Mouse (Mus musculus) embryonic facial prominence, embryonic 11.5 days (tissue): ENCODE measurements around the gene Abtb1. TPM values are rescaled to one million over a fixed set of nuclear protein-coding genes. Genes with fewer than 3 reads are reported as not detected.
A peak's percentile ranks its signal among the peaks of the same experiment; 100 is the strongest.

Experiments
- ATAC-seq: fragments of 200-750 bp; cut with Nextera tagmentation; replicated peaks from 2 replicates; pipeline ENCODE4 v1.8.0; 2017; ENCODE audit warnings: low read depth; ENCODE audit not compliant: insufficient number of reproducible peaks, low FRiP score, low TSS enrichment
- DNase-seq: peaks from one replicate; pipeline ENCODE4 v3.0.0-alpha.2; 2015; ENCODE audit warnings: low spot score
- H3K27ac ChIP-seq: fragments of 300-500 bp; sonication (generic); replicated peaks from 2 replicates; pipeline ENCODE4 v1.5.1; 2014; ENCODE audit warnings: mild to moderate bottlenecking, low read depth, low read length, control low read depth
- H3K27me3 ChIP-seq: fragments of 300-500 bp; sonication (generic); 2 replicates; pipeline ENCODE4 v1.6.1; 2014; ENCODE audit warnings: mild to moderate bottlenecking, low read length, moderate library complexity, mixed read lengths; ENCODE audit not compliant: control insufficient read depth, insufficient read depth
- H3K36me3 ChIP-seq: fragments of 300-500 bp; sonication (generic); replicated peaks from 2 replicates; pipeline ENCODE4 v1.6.1; 2014; ENCODE audit warnings: low read depth, mild to moderate bottlenecking, low read length, moderate library complexity, mixed read lengths; ENCODE audit not compliant: control insufficient read depth, insufficient read depth
- H3K4me1 ChIP-seq: fragments of 300-500 bp; sonication (generic); 2 replicates; pipeline ENCODE4 v1.6.1; 2014; ENCODE audit warnings: low read length, mixed read lengths; ENCODE audit not compliant: control insufficient read depth, insufficient read depth
- H3K4me2 ChIP-seq: fragments of 300-500 bp; sonication (generic); 2 replicates; pipeline ENCODE4 v1.6.1; 2014; ENCODE audit warnings: low read depth, mild to moderate bottlenecking, control low read depth, low read length, moderate library complexity
- H3K4me3 ChIP-seq: fragments of 300-500 bp; sonication (generic); 2 replicates; pipeline ENCODE4 v1.5.1; 2014; ENCODE audit warnings: low read depth, low read length, control low read depth
- H3K9ac ChIP-seq: fragments of 300-500 bp; sonication (generic); replicated peaks from 2 replicates; pipeline ENCODE4 v1.6.1; 2014; ENCODE audit warnings: mild to moderate bottlenecking, control low read depth, low read length
- H3K9me3 ChIP-seq: fragments of 300-500 bp; sonication (generic); replicated peaks from 2 replicates; pipeline ENCODE4 v1.6.1; 2016; ENCODE audit warnings: mild to moderate bottlenecking, low read length, inconsistent platforms, mixed read lengths; ENCODE audit not compliant: control insufficient read depth
- WGBS: fragments of 180-500 bp; shearing (Covaris S2); extraction: QIAGEN DNeasy Blood & Tissue Kit; methylation state at CpG from one replicate; pipeline ENCODE4 v1.1.7; 2014; 5-methylcytosine and 5-hydroxymethylcytosine counted together
- polyA plus RNA-seq: library from polyadenylated mRNA; unstranded; fragments of >200 nt; fragmentation: Nextera tagmentation; extraction: Ambion mirVana; gene quantifications from 2 replicates; pipeline ENCODE4 v1.2.1, GENCODE M21; 2014

The Abtb1 gene
- polyA plus RNA-seq, 1 experiment from 2014 or later, result 13.7 TPM

GRCm38 (mm10) chr6:88826965-88827364, 14.8 kb downstream of the Abtb1 start:
- Histone ChIP-seq H3K27me3 (no peaks in the 10 kb centered on the region), H3K4me2 (no peak overlapping the region), H3K9ac (no peak overlapping the region), H3K4me1 (no peaks in the 10 kb centered on the region), H3K36me3 (no peaks in the 10 kb centered on the region), H3K27ac (no peak overlapping the region), H3K4me3 (no peak overlapping the region), H3K9me3 (no peaks in the 10 kb centered on the region)
- DNase-seq (no peak), ATAC-seq (no peak)
- 59% methylated on average over 3 of the region's 3 CpGs for WGBS

GRCm38 (mm10) chr6:88826545-88826944, 15.2 kb downstream of the Abtb1 start:
- no peak overlapping the region for H3K4me2 ChIP-seq
- H3K27ac ChIP-seq, result no peak overlapping the region
- H3K4me3 ChIP-seq, result no peak overlapping the region
- H3K9me3 ChIP-seq, result no peaks in the 10 kb centered on the region
- ATAC-seq, result peak; percentile 61; the same call in 1 of the 2 replicates
- WGBS, result 36% methylated on average over 6 of the region's 6 CpGs
- H3K9ac ChIP-seq, result no peak overlapping the region
- no peaks in the 10 kb centered on the region for H3K27me3 ChIP-seq
- H3K4me1 ChIP-seq, result no peaks in the 10 kb centered on the region
- no peaks in the 10 kb centered on the region for H3K36me3 ChIP-seq
- DNase-seq, result peak; percentile 55

- H3K27me3 ChIP-seq, result no peaks in the 10 kb centered on the region
- H3K27ac ChIP-seq, result no peak overlapping the region
- H3K9ac ChIP-seq, result no peak overlapping the region
- H3K36me3 ChIP-seq, result no peaks in the 10 kb centered on the region
- ATAC-seq (no peak), DNase-seq (no peak)
- H3K4me3 ChIP-seq, result no peak overlapping the region
- WGBS, result 53% methylated on average over 3 of the region's 3 CpGs
- no peaks in the 10 kb centered on the region for H3K9me3 ChIP-seq
- H3K4me1 ChIP-seq, result no peaks in the 10 kb centered on the region
- no peak overlapping the region for H3K4me2 ChIP-seq
These were observed 15.7 kb downstream of the Abtb1 start for GRCm38 (mm10) chr6:88826088-88826487.

GRCm38 (mm10) chr6:88824183-88824582, 17.6 kb downstream of the Abtb1 start:
- no peak overlapping the region for H3K4me3 ChIP-seq
- WGBS, result 64% methylated on average over 7 of the region's 7 CpGs

GRCm38 (mm10) chr6:88821901-88822300, 19.9 kb downstream of the Abtb1 start:
- no peak overlapping the region for H3K4me2 ChIP-seq
- no peak for ATAC-seq
- 79% methylated on average over 11 of the region's 11 CpGs for WGBS
- H3K27ac ChIP-seq, result no peak overlapping the region
- no peaks in the 10 kb centered on the region for H3K4me1 ChIP-seq
- H3K36me3 ChIP-seq, result no peaks in the 10 kb centered on the region
- H3K4me3 ChIP-seq, result no peak overlapping the region
- no peaks in the 10 kb centered on the region for H3K9me3 ChIP-seq
- DNase-seq, result no peak
- no peaks in the 10 kb centered on the region for H3K27me3 ChIP-seq
- H3K9ac ChIP-seq, result no peak overlapping the region

More at GRCm38 (mm10) chr6:88824183-88824582, 17.6 kb downstream of the Abtb1 start:
- no peak overlapping the region for H3K27ac ChIP-seq
- H3K27me3 ChIP-seq, result no peaks in the 10 kb centered on the region
- H3K36me3 ChIP-seq, result no peaks in the 10 kb centered on the region
- no peak overlapping the region for H3K9ac ChIP-seq
- no peak for ATAC-seq
- H3K4me1 ChIP-seq, result no peaks in the 10 kb centered on the region
- no peak for DNase-seq
- H3K4me2 ChIP-seq, result no peak overlapping the region
- H3K9me3 ChIP-seq, result no peaks in the 10 kb centered on the region

- H3K27ac ChIP-seq, result no peak overlapping the region
- no peak overlapping the region for H3K4me3 ChIP-seq
- no peaks in the 10 kb centered on the region for H3K9me3 ChIP-seq
- no peaks in the 10 kb centered on the region for H3K36me3 ChIP-seq
- H3K4me2 ChIP-seq, result no peak overlapping the region
- H3K9ac ChIP-seq, result no peak overlapping the region
- no peaks in the 10 kb centered on the region for H3K27me3 ChIP-seq
- no peak for DNase-seq
- ATAC-seq, result no peak
- H3K4me1 ChIP-seq, result no peaks in the 10 kb centered on the region
- WGBS, result 92% methylated on average over 6 of the region's 6 CpGs
These were observed 20.5 kb downstream of the Abtb1 start for GRCm38 (mm10) chr6:88821294-88821693.

- Histone ChIP-seq H3K4me3 (no peak overlapping the region), H3K9ac (no peak overlapping the region), H3K27me3 (no peaks in the 10 kb centered on the region), H3K9me3 (no peaks in the 10 kb centered on the region), H3K4me2 (no peak overlapping the region), H3K27ac (no peak overlapping the region), H3K36me3 (no peaks in the 10 kb centered on the region), H3K4me1 (no peaks in the 10 kb centered on the region)
- no peak for DNase-seq
- WGBS, result 37% methylated on average over 3 of the region's 3 CpGs
- no peak for ATAC-seq
These were observed 20.9 kb downstream of the Abtb1 start for GRCm38 (mm10) chr6:88820853-88821252.

- no peaks in the 10 kb centered on the region for H3K9me3 ChIP-seq
- no peak overlapping the region for H3K9ac ChIP-seq
- no peaks in the 10 kb centered on the region for H3K27me3 ChIP-seq
- 79% methylated on average over 3 of the region's 3 CpGs for WGBS
- no peak overlapping the region for H3K27ac ChIP-seq
- ATAC-seq (no peak), DNase-seq (no peak)
- no peaks in the 10 kb centered on the region for H3K4me1 ChIP-seq
- H3K4me2 ChIP-seq, result no peak overlapping the region
- H3K4me3 ChIP-seq, result no peak overlapping the region
- H3K36me3 ChIP-seq, result no peaks in the 10 kb centered on the region
These were observed 24.9 kb downstream of the Abtb1 start for GRCm38 (mm10) chr6:88816913-88817312.
